Mouse (Mus musculus): ENCODE results near the gene Olfr1271.
"Not testable (repeated sequence)": the region's sequence is repeated elsewhere in the genome, so short reads cannot be mapped to it uniquely, and the experiment has no call there.

Olfr1271 gene

DNA sequence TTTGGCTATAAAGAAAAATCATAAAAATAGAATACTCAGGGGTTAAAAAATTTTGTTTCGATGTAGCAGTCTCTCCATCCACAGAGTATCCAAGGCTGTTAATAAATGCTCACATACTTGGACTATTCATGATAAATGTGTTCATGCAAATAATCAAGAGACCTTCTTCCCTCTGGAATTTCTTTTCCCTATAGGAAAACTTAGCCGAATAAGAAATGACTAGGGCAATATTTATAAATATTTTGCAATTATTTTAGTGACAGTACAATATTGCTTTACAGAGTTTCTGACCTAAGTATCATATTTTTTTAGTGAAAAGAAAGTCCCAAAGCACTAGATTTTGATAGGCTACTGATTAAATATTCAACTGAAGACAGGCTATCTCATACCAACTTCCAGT lies at the start of gene Olfr1271:
TSS of gene Olfr1271 (minus strand) at position 101 of the 400 bp plus-strand sequence.
- DNase-seq (ENCODE audit: extremely low read depth, low read depth), result no peak

GRCm38 (mm10) chr2:90292741-90293140 lies 21.9 kb upstream of the Olfr1271 start, which contains the start of gene Olfr1272:
Gene Olfr1272, minus strand, starts transcription at chr2:90292841.
- no peak for DNase-seq (ENCODE audit: extremely low read depth, low read depth)

- no peak for DNase-seq (ENCODE audit: extremely low read depth, low read depth)
These were observed 13.3 kb downstream of the Olfr1271 start, which contains the start of gene Olfr142 for GRCm38 (mm10) chr2:90257492-90257891. Gene Olfr142, minus strand, starts transcription at chr2:90257592.

- not testable (repeated sequence) for DNase-seq (ENCODE audit: extremely low read depth, low read depth)
These were observed 46.4 kb downstream of the Olfr1271 start, which contains the start of gene Olfr1506 for GRCm38 (mm10) chr2:90224393-90224792. Gene Olfr1506, minus strand, starts transcription at chr2:90224493.

Measured in MEL-GATA-1-ER (cell line).